Mouse (Mus musculus) heart, adult 2 months (tissue): Measurements from ENCODE around the gene Lrrfip2.

Source experiments
- CTCF ChIP-seq: fragments of 200-600 bp; IDR thresholded peaks from 2 replicates; pipeline ENCODE4 v1.8.1; 2022; ENCODE audit warnings: antibody characterized with exemption, mild to moderate bottlenecking, moderate library complexity
- EP300 ChIP-seq: fragments of 200-500 bp; IDR thresholded peaks from 2 replicates; pipeline ENCODE4 v1.6.1; 2011; ENCODE audit warnings: low read depth, low read length, control low read depth; ENCODE audit not compliant: insufficient read depth
- POLR2A ChIP-seq: fragments of 200-500 bp; IDR thresholded peaks from 2 replicates; pipeline ENCODE4 v1.6.1; 2011; ENCODE audit warnings: mild to moderate bottlenecking, low read depth, low read length, control low read depth; ENCODE audit not compliant: insufficient read depth

DNA sequence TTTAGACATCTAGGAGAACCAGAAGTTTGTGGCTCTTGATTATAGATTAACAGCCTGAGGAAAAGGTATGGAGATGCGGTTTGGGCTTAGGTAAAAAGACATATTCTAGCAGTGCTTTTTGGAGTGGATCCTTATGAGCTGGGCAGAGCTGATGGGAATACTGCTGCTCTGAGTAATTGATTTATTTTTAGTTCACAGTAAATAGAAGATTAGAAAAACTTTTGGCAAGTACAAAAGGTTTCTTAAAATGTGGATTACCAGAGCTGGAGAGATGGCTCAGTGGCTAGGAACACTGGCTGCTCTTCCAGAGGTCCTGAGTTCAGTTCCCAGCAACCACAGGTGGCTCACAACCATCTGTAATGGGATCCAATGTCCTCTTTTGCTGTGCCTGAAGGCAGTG lies 27.3 kb downstream of the Lrrfip2 start:
- TF ChIP-seq EP300 (no peak), POLR2A (no peak), CTCF (no peak)
